Mouse (Mus musculus) v-Abl transformed pro-B cells (cell line): Measurements from ENCODE around the gene Ptn.

Experiments
- in situ Hi-C, 2 experiments: fragments of 400-800 bp; cut with MboI; formaldehyde crosslinking; loops; one replicate each; pipeline ENCODE4 v1.15.1; 2025; ENCODE audit not compliant: unreplicated experiment in 2 of 2

The Ptn gene

DNA sequence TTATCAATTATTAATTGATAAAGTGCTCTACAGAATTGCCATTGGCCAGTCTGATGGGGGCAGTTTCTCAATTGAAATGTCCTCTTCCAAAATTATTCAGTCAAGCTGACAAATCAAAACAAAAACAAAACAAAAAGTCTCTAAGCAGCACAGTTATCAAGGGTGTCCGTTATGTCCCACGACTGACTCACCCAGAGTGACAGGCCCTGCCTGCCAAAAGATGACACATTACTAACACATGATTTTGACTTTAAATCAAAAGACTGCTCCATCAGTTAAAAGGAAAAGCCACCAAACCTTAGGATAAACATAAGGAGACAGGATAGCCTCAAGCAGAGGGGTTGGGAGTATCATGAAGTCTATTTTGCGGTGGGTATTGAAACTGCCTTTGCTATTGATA is 6.6 kb upstream of the Ptn start:
- in situ Hi-C loops = no loop called here

DNA sequence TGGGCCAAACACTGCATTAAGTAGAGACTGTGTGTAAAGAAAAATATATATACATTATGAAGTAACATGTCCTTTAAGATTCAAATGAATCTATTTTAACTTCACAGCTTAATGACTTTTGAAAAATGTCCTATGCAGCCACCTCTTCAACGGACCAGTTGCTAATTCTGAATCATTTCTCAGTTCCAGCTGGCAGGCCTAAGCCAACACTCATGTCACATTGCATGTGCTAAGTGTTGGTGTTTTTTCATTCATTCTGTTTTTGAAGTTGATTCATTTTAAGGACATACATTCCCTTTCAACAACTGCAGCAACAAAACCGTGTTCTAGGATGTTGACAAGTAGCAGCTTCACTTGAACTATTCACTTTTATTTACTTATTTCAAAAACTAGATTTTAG is 6.0 kb upstream of the Ptn start:
- in situ Hi-C loops = no loop called here

DNA sequence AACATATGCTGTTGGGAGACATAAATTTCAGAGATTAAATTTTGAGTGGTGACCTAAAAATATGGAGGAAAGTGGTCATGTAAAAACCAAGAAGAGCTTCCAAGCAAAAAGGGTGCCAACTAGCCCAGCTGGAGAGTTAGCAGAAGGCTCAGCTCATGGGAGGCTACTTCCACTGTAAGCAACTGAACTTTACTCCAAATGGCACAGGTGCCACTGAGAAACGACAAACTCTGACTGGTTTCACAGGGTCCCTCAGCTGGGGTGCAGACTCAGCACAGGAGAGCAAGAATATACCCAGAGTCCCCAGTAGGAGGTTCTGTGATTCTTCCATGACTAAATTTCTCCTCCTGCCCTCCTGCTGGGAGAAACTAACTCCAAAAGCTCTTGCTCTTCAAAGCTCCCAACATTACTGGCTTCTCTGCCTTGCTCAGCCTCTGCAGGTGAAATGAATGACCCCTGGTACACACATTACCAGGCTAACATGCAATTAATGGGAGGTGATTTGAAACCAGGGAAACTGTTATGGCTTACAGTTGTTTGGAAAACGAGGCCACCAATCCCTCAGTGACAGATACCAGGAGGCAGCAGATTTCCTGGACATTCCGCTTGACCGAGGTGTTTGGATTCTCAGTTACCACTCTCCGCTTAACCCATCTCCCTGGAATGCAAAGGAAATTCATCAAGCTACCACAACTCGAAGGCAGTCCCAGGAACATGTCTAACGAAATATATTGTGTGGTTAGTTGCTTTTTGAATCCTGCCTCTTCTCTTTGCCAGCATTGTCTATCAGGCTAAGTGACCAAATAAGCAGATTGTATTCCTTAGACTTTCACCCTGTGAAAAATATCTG is 2.9 kb upstream of the Ptn start:
- in situ Hi-C loops = no loop called here

DNA sequence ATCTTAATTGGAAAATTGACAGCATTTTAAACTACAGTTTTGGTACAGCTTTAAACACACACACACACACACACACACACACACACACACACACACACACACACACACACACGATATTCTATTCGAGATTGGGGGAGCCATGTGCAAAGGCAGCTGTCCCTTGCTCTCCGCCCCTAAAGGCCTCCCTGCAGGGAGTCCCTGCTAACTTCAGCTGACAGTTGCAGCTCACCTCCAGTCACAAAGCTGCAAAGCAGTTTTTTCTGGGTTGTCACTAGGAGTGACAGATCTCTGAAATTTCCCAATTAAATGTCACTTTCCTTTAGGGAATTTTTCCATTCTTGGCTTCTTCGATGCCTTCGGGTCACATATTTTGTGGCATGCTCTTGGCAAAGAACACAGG is 428 bp upstream of the Ptn start:
- in situ Hi-C loops = no loop called here

DNA sequence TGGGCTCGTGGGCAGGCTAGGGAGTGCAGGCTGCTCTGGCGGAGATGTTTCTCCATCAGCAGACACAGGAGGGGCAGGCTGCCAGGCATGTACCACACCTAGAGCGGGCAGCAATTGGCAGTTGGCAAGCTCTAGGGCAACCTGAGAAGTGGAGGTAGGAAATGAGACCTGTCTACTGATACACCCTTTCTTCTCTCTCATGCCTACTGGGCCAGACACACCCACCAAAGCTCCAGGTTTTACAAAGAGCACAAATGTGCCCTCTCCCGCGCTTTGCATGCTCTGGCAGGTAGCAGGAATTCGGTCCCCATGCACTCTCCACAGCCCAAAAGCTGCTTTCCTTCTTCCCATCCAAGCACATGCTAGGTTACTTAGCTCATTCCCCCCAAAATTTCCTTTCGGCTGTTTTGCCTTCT is 701 bp downstream of the Ptn start:
- in situ Hi-C loops = no loop called here

DNA sequence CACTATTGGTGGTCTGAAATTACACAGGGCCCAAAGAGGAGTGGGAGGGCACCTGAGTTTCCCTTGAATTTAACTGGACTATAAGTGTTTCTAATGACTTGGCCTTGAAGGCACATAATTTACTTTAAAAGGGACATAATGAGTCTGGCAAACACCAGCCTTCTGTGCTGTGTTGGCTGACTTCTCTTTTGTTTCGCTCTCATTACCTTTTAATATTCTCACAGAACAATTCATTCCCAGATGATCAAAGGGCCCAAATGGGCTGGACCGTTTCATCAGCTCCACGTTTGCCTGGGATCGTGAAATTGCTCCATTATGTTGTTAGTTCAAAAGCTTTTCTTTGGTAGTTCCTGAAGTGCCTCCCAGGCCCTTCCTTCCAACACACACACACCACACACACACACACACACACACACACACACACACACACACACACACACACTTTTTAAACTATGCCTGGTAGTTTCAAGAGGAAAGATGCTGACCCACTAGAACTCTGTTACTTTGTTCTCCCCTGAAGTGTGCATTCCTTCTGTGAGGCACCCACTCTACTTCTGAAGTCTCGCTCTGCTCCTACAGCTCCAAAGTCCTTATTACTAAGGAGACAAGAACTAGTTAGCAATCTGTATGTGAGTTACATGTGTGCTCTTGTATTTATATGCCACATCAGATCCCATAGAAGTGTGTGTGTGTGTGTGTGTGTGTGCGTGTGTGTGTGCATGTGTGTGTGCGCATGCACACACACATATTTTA is 1.5 kb downstream of the Ptn start:
- in situ Hi-C loops = no loop called here

DNA sequence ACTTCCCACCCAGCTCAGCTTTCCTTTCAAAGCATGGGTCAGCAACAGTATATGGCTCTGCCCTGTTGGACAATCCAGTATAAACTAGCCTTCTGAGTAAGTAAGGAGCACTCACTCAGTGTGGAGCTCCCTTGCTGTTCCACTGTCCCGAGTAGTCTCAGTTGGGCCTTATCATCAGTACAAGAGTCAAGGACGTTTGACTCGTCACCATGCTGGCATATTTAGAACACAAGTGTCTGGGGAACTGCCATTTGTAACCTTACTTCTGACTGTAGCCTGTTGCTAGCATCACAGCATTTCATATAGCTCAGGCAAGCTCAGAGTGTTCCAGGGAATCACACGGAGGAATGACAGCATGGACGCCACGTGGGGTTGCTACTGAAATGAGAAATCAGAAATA is 3.1 kb downstream of the Ptn start:
- in situ Hi-C loops = no loop called here

DNA sequence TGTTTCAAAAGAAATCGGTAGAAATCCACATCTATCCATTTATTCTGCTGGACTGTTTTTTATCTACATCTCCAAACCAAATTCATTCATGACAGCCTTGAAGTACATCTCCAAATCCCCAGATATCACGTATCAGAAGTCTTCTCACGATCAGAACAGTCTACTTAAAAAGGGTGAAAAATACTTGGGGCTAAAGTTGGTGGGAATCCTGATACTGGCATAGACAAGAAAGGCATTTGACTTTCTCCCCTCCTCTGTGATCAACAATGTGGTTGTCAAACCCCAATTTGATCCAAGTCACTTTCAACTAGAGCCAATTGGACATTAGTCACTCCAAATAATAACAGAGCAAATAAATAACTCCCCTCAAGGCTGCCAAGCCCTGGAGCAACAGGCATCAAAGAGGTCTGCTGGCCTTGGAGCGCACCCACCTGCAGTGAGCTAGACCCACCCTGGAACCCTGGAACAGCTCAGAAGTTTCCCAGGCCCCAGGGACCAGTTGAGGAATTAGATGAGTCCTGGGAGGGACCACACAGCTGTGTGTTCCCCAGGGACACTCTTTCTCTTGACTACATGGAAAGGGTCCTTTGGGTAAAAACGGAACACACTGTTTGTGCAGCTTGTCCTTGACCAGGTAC is 9.6 kb downstream of the Ptn start:
- in situ Hi-C loops = no loop called here

DNA sequence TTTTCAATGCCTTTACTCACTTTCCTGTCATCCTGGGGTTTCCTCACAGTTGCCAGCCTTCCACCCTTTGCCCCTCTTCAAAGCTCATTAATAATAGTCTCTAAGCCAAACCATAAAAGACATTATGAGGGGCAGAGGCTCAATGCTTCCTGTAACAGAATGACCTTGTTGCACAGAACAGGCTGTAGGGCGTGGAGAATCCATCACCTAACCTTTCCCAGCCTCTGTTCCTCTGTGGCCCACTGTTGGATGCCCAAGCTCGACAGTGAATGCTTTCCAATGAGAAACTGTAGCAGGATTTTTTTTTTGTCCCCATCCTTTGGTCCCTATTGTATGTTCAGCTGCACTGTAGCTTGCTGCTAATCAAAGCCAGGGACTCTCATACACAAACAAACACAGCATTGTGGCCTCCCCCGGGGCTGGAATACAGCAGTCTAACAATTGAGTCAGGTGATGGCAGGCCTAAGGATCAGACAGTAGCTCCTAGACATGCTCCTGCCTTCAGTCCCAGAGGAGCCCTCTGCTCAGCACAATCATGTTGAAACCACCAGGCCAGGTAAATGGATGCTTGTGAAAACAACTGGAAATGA is 12.9 kb downstream of the Ptn start:
- in situ Hi-C loops = no loop called here

DNA sequence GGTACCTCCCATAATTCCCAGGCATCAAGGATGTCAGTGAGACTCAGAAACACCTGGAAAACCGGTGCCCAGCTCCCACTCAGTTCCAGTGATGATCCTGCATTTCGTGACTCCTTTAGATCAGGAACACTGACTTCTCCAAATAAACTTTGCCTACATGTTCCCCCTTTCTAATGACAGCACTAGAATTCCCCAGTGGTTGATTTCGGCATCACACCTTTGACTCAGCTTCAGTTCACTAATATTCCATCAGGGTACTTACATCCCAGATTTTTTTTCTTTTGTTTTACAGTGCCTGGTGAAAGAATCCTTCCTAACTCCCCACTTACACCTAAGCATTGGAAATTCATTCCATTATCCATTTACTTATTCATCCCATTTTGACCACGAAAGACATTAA is 15.5 kb downstream of the Ptn start:
- in situ Hi-C loops = no loop called here

DNA sequence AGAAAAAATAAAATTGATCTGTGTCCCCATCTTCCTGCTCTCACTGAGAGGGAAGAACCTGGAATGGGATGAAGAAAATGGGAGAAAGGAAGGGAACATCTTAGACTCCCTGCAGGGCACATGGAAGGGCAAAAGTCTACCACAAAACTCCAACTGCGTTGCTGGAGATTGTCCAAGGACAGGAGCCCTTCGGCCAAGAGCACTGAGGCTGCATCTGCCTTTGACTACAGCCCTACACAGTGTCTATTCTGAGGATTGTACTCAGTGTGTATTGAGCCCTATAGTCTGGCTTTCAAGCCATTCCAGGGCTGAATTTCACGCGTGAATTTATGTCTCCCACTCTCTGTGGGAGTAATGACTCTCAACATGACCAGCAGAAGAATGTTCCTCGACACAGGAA is 16.2 kb downstream of the Ptn start:
- in situ Hi-C loops = no loop called here

DNA sequence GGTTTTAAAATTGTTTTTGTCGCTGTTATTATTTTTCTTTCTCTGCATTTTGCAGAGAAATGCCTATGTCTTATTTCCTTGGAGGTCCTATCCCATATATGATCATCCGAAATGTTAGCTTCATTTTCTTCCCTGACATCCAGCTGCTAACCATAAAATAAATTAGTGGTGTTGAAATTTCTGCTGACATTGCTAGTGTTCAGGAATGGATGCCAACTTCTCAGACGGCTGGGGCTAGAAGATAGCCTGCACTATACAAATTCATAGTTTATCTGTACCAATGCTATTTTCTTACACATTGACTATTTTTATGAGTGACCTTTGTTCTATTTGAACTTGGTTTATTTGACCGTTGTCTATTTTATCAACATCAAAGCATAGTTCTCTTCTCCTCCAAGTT is 20.8 kb downstream of the Ptn start:
- in situ Hi-C loops = no loop called here

DNA sequence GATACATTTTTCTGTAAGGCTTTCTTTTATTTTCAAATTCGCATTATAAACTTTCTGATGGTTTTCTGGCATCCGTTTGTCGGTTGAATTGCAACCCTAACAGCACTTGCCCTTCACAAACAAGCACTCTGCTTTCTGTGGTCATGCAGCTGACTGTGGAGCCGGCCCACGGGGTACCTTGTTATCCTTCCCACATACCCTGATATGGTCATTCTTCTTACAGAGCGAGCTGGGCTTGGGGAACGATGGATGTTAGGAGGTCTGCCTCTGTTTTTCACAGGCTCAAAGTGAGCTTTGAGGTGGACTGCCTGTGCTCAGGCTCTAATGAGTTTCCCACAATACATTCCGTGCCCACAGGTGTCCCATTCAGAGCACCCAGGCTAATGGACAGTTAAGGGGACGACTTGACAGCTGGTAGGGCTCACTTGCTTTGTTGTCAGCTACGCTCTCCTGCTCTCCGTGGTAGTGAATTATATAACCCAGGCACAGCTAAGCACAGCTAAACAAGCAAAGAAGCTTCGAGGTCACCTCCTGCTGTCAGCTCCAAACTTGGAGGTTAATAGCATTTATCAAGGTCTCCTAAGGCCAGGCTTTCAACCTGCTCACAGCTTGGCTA is 21.3 kb downstream of the Ptn start:
- in situ Hi-C loops = no loop called here

DNA sequence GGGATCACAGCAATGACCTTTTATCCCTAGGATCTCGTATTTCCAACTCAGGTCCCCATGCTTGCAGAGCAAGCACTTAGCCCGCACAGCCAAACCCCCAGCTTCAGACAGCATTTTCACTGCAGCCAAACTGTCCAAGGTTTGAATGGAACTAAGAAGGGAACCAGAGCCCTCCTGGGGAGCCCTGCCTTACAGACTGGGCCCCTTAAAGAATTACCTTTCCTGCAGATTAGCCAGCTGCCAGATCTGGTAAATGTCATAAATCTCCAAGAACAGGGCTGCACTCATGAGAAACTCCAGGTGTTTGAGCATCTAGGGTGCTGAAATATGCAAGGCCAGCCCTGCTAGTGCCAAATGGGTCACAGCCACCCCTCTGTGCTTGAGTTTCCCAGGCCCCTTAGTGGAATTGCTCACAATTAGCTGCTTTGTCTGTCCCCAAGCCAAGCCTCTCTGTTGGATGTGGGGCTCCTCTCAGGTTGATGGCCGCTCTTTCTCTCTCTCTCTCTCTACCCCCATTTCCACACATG is 25.3 kb downstream of the Ptn start:
- in situ Hi-C loops = no loop called here

DNA sequence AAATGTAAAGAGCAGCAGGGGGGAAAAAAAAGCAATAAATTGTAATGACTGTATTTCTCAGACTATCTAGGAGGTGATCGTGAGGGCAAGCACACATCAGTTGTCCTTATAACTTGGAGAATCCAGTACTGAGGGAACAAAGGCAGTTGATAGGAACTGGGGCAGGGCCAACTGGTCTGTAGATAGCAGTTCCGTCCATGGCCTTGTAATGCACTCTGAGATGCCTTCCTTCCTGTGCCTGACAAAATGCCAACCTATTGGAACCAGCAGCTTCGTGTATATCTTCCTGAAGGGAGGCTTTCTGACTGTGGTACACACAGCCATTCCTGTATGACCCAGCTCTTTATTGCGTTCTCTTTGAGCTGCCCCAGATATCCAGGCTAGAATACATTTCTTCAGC is 27.5 kb downstream of the Ptn start:
- in situ Hi-C loops = no loop called here

DNA sequence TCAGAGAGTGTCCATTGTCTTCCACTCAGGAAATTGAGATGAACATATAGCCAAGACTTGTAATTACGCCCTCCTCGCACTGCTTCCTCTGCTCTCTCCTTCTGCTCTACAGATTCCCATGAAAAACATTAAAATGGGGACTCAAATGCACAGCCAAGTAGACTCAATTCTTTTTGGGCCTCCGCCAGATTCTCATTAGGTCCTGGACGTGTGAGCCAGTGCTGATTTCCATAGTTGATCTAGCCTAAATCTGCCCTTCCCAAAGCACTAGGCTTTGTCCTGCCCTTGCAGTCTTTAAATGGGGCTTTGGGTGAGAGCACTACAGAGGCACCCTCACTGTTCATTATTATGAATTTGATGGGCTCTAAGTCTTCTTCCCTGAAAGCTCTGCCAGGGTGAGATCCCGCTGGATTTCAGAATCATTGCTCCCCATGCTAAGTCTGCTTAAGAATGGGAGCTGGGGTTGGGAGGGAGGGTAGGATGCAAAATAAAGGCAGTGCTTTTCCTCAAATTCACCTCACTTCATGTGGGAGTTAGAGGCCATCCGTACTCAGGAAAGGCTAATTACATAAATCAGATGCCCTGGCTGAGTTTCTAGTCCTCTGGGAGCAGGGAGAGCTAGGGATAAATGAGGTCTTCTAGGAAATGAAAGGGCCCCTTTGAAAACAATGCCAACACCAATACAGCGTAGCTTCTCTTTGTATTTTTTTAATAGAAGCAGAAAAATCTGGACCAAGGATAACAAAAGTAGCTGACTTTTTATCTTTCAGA is 32.3 kb downstream of the Ptn start:
- in situ Hi-C loops = no loop called here

DNA sequence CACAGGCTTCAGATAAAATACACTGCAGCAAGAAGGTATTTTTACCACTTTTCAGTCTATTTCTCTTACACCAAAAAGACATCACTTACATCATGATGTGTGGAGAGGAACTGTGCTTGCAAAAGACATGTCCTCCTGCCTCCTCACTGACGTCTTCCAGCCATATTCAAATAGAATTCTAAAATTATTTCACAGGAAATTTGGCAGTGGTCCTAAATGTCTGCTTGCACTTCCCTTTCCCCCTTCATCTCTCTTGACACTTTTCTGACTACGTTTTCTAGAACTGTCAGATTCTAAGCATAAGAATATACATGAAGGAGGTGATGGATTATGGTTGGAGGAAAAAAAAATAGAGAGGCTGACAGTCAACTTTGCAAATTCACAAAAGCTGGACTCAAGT is 33.0 kb downstream of the Ptn start:
- in situ Hi-C loops = no loop called here

DNA sequence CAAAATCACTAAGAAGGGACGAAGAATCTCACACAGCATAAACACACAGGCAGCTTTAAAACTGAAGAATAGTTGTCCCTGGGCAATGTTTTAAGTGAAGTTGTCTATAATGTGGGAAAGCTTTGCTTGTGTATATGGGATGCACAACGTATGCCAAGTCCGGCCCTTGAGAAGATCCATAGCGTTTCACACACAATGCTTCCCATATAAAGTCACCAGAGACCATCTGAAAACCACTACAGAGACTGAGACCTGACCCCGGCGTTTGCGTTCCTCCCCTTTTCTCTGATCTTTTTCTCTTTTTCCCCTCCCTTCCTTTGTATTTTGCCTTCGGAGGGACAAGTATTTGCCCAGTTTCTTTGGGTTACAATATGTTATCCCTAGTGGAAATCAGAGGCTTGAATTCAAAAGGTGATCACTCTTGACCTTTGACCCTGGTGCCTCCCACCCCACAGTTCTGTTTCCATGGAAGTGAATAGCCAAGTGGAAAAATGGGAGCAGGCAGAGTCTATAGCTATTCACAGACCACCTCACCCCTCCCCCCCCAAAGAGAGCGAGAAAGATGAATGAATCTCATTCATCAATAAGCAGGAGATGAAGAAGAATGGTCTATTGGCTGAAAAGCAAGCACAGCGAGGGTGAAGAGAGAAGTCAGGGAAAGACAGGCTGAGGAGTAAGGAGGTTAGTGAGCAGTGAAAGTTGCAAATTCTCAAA is 34.2 kb downstream of the Ptn start:
- in situ Hi-C loops = no loop called here

DNA sequence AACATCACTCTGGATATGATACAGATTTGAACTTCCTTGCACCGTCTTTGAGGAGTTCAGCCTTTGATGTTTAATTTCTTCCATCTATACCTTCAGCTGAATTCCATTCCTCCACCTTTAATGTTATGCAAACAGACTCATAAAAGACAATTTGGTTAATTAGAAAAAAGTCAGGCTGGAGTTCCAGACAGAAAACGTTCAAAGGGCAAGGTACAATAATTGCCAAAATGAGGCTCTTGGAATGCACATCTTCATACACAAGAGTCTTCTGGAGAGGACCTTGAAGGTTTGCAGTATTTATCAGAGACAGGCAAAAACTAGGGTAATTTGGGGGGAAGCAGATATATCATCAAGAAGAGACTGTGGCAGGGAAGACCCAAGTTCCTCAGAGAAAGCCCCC is 37.5 kb downstream of the Ptn start:
- in situ Hi-C loops = no loop called here
